Mouse (Mus musculus): ENCODE results near the gene Dock4.

GRCm38 (mm10) chr12:40514021-40514420 lies 68.3 kb downstream of the Dock4 start:
- TF ChIP-seq CTCF (IDR thresholded peaks at IDR 0.05; ENCODE audit: extremely low read depth, insufficient read depth, low read length) = no peak
- TF ChIP-seq POLR2A (IDR thresholded peaks at IDR 0.05; ENCODE audit: extremely low read depth, insufficient read depth, low read length) = no peak

Data from cortical plate, adult 2 months (tissue).